Mouse (Mus musculus): ENCODE data around the gene Gnai3.

GRCm38 (mm10) chr3:108092536-108093115, 53.3 kb downstream of the Gnai3 start, which contains the start of gene Gnat2:
- TF ChIP-seq POLR2A (IDR thresholded peaks at IDR 0.05; ENCODE audit: insufficient read depth, low read depth, low read length): no peak
- TF ChIP-seq CTCF (IDR thresholded peaks at IDR 0.05): no peak
- no peak for TF ChIP-seq EP300 (IDR thresholded peaks at IDR 0.05; ENCODE audit: insufficient read depth, low read depth, low read length)

Measured in heart, adult 2 months (tissue).